ENCODE assay signal across 8 mouse cellular contexts in genomic region chr10:61383021-61383714, GRCm38 (mm10). TPM values are rescaled to one million over a fixed set of nuclear protein-coding genes. Genes with fewer than 3 reads are reported as not detected.
DNase-seq lines count a peak whose midpoint lies in the region; ATAC-seq lines count a peak whose summit lies in the region.

Gene Pald1, minus strand, starts transcription at chr10:61383530.

- peak within 1 kb of the TSS; percentile 45; the same call in 1 of the 2 replicates for H3K27ac ChIP-seq in hindbrain, embryonic 14.5 days

- no peaks in the 10 kb centered on the region for H3K36me3 ChIP-seq in hindbrain, embryonic 14.5 days (replicated peaks; ENCODE audit: control insufficient read depth, insufficient read depth)

- WGBS in hindbrain, embryonic 14.5 days, result under 1% methylated on average over 53 of the region's 60 CpGs

- H3K4me1 ChIP-seq in hindbrain, embryonic 14.5 days (replicated peaks; ENCODE audit: control insufficient read depth, insufficient read depth, low read length), result peaks cover 37% of the 10 kb centered on the region

- peak within 1 kb of the TSS; percentile 71 for H3K9ac ChIP-seq in hindbrain, embryonic 14.5 days

- H3K27me3 ChIP-seq in hindbrain, embryonic 14.5 days (ENCODE audit: control insufficient read depth, insufficient read depth, low read length), result no peaks in the 10 kb centered on the region

- H3K9me3 ChIP-seq in hindbrain, embryonic 14.5 days (ENCODE audit: control insufficient read depth, low read length), result no peaks in the 10 kb centered on the region

- DNase-seq in ovary, adult 18-20 months (ENCODE audit: low spot score), result peak; percentile 85
- no peak for DNase-seq in ovary, postnatal 10 days (ENCODE audit: low spot score)
- peak; percentile 84 to 87 for DNase-seq in cerebellum, postnatal 10 days
- peak; percentile 35 to 37 for DNase-seq in frontal cortex, postnatal 25 days (ENCODE audit: low spot score in 2 of 2)
- DNase-seq in hindbrain, embryonic 14.5 days (ENCODE audit: low spot score), result peak; percentile 73
- peak; percentile 47 for DNase-seq in left cerebral cortex, adult 11 months (ENCODE audit: low spot score)
- DNase-seq in lung, postnatal 36 days, result peak; percentile 91
- peak; percentile 76 to 78 for DNase-seq in right cerebral cortex, postnatal 10 days (ENCODE audit: low spot score in 2 of 2)

- ATAC-seq in hindbrain, embryonic 14.5 days (ENCODE audit: low FRiP score), result peak; percentile 85

- H3K4me3 ChIP-seq in hindbrain, embryonic 14.5 days (replicated peaks; ENCODE audit: low read length), result peak within 1 kb of the TSS; percentile 60

- H3K4me2 ChIP-seq in hindbrain, embryonic 14.5 days (replicated peaks), result peak within 1 kb of the TSS; percentile 76

RNA-seq across cellular contexts. Expression of gene Pald1, which starts in this region (rescaled TPM):
- 24.5 and 26.7 TPM in 2 replicates for polyA plus RNA-seq in hindbrain, embryonic 14.5 days (2014; fragmentation: Nextera tagmentation; extraction: Ambion mirVana)
